Mouse (Mus musculus): ENCODE data around the gene Faf1. TPM values are rescaled to one million over a fixed set of nuclear protein-coding genes. Genes with fewer than 3 reads are reported as not detected.
"Not testable (repeated sequence)": the region's sequence is repeated elsewhere in the genome, so short reads cannot be mapped to it uniquely, and the experiment has no call there.

Faf1 gene
- polyA plus RNA-seq, 1 experiment from 2014 or later: 31.5 TPM

GRCm38 (mm10) chr4:109665982-109666460, 10.4 kb upstream of the Faf1 start:
- peaks cover 7% of the 10 kb centered on the region; the same call in 1 of the 2 replicates for H3K4me1 ChIP-seq (replicated peaks)
- H3K27me3 ChIP-seq (replicated peaks): peaks cover 19% of the 10 kb centered on the region
- WGBS: under 1% methylated on average over 45 of the region's 49 CpGs
- H3K4me3 ChIP-seq: peak overlapping the region; percentile 72
- ATAC-seq (ENCODE audit: insufficient number of reproducible peaks, low FRiP score): peak; percentile 66
- H3K36me3 ChIP-seq: no peaks in the 10 kb centered on the region
- H3K9me3 ChIP-seq (replicated peaks): no peaks in the 10 kb centered on the region
- peak overlapping the region; percentile 89 for H3K9ac ChIP-seq
- peak overlapping the region; percentile 95 for H3K27ac ChIP-seq (ENCODE audit: poor library complexity, severe bottlenecking)
- H3K4me2 ChIP-seq: peak overlapping the region; percentile 96

- WGBS: under 1% methylated on average over 64 of the region's 64 CpGs
- Histone ChIP-seq H3K27ac (ENCODE audit: poor library complexity, severe bottlenecking) (peak within 1 kb of the TSS; percentile 95), H3K9me3 (replicated peaks) (no peaks in the 10 kb centered on the region), H3K27me3 (replicated peaks) (peaks cover 14% of the 10 kb centered on the region), H3K4me1 (replicated peaks) (peaks cover 7% of the 10 kb centered on the region; the same call in 1 of the 2 replicates), H3K4me3 (peak within 1 kb of the TSS; percentile 72), H3K36me3 (no peaks in the 10 kb centered on the region), H3K4me2 (peak within 1 kb of the TSS; percentile 96), H3K9ac (peak within 1 kb of the TSS; percentile 94)
- peak; percentile 97 for ATAC-seq (ENCODE audit: insufficient number of reproducible peaks, low FRiP score)
These were observed 9.7 kb upstream of the Faf1 start, which contains the start of gene Cdkn2c for GRCm38 (mm10) chr4:109666461-109667269. Cdkn2c (minus strand) TSS chr4:109667189.

- H3K4me2 ChIP-seq: peak overlapping the region; percentile 96; the same call in 1 of the 2 replicates
- no peaks in the 10 kb centered on the region for H3K9me3 ChIP-seq (replicated peaks)
- no peaks in the 10 kb centered on the region for H3K36me3 ChIP-seq
- H3K27me3 ChIP-seq (replicated peaks): peaks cover 9% of the 10 kb centered on the region
- H3K4me1 ChIP-seq (replicated peaks): peaks cover 7% of the 10 kb centered on the region; the same call in 1 of the 2 replicates
- no peak for ATAC-seq (ENCODE audit: insufficient number of reproducible peaks, low FRiP score)
- H3K27ac ChIP-seq (ENCODE audit: poor library complexity, severe bottlenecking): no peak overlapping the region
- peak overlapping the region; percentile 94; the same call in 1 of the 2 replicates for H3K9ac ChIP-seq
- WGBS: 69% methylated on average over 2 of the region's 2 CpGs
- peak overlapping the region; percentile 72 for H3K4me3 ChIP-seq
These were observed 8.9 kb upstream of the Faf1 start for GRCm38 (mm10) chr4:109667518-109667917.

- Histone ChIP-seq H3K27me3 (replicated peaks) (no peaks in the 10 kb centered on the region), H3K36me3 (no peaks in the 10 kb centered on the region), H3K9ac (no peak overlapping the region), H3K4me3 (no peak overlapping the region), H3K9me3 (replicated peaks) (no peaks in the 10 kb centered on the region), H3K4me1 (replicated peaks) (0 out of 2 replicates have a peak, but pooled peaks cover 3% of the 10 kb centered on the region), H3K27ac (ENCODE audit: poor library complexity, severe bottlenecking) (no peak overlapping the region), H3K4me2 (no peak overlapping the region)
- no peak for ATAC-seq (ENCODE audit: insufficient number of reproducible peaks, low FRiP score)
- WGBS: 73% methylated on average over 2 of the region's 2 CpGs
These were observed 6.2 kb upstream of the Faf1 start for GRCm38 (mm10) chr4:109670213-109670612.

- ATAC-seq (ENCODE audit: insufficient number of reproducible peaks, low FRiP score): no peak
- 76% methylated on average over 1 of the region's 1 CpGs for WGBS
- no peak overlapping the region for H3K4me3 ChIP-seq
- no peaks in the 10 kb centered on the region for H3K9me3 ChIP-seq (replicated peaks)
- no peak overlapping the region for H3K9ac ChIP-seq
- H3K4me1 ChIP-seq (replicated peaks): 0 out of 2 replicates have a peak, but pooled peaks cover 3% of the 10 kb centered on the region
- H3K27me3 ChIP-seq (replicated peaks): no peaks in the 10 kb centered on the region
- H3K36me3 ChIP-seq: no peaks in the 10 kb centered on the region
- no peak overlapping the region for H3K27ac ChIP-seq (ENCODE audit: poor library complexity, severe bottlenecking)
- H3K4me2 ChIP-seq: no peak overlapping the region
These were observed 4.4 kb upstream of the Faf1 start for GRCm38 (mm10) chr4:109671941-109672340.

GRCm38 (mm10) chr4:109674097-109674496, 2.3 kb upstream of the Faf1 start:
- H3K9me3 ChIP-seq (replicated peaks): no peaks in the 10 kb centered on the region
- WGBS: 84% methylated on average over 2 of the region's 2 CpGs
- peaks cover 4% of the 10 kb centered on the region; the same call in 1 of the 2 replicates for H3K4me1 ChIP-seq (replicated peaks)
- H3K27ac ChIP-seq (ENCODE audit: poor library complexity, severe bottlenecking): no peak overlapping the region
- no peak overlapping the region for H3K4me3 ChIP-seq
- H3K9ac ChIP-seq: no peak overlapping the region
- no peaks in the 10 kb centered on the region for H3K27me3 ChIP-seq (replicated peaks)
- ATAC-seq (ENCODE audit: insufficient number of reproducible peaks, low FRiP score): no peak
- H3K4me2 ChIP-seq: no peak overlapping the region
- H3K36me3 ChIP-seq: no peaks in the 10 kb centered on the region

- H3K27ac ChIP-seq (ENCODE audit: poor library complexity, severe bottlenecking): peak overlapping the region; percentile 96
- no peaks in the 10 kb centered on the region for H3K9me3 ChIP-seq (replicated peaks)
- H3K27me3 ChIP-seq (replicated peaks): no peaks in the 10 kb centered on the region
- WGBS: 0% methylated on average over 3 of the region's 3 CpGs
- ATAC-seq (ENCODE audit: insufficient number of reproducible peaks, low FRiP score): no peak
- H3K4me2 ChIP-seq: peak overlapping the region; percentile 81
- peak overlapping the region; percentile 86 for H3K9ac ChIP-seq
- H3K4me1 ChIP-seq (replicated peaks): peaks cover 4% of the 10 kb centered on the region; the same call in 1 of the 2 replicates
- no peaks in the 10 kb centered on the region for H3K36me3 ChIP-seq
- H3K4me3 ChIP-seq: peak overlapping the region; percentile 85
These were observed 833 bp downstream of the Faf1 start for GRCm38 (mm10) chr4:109677221-109677620.

GRCm38 (mm10) chr4:109683561-109683960, 7.2 kb downstream of the Faf1 start:
- no peak for ATAC-seq (ENCODE audit: insufficient number of reproducible peaks, low FRiP score)
- no peaks in the 10 kb centered on the region for H3K4me1 ChIP-seq (replicated peaks)
- H3K27ac ChIP-seq (ENCODE audit: poor library complexity, severe bottlenecking): no peak overlapping the region
- WGBS: 67% methylated on average over 2 of the region's 2 CpGs
- no peaks in the 10 kb centered on the region for H3K9me3 ChIP-seq (replicated peaks)
- H3K4me2 ChIP-seq: no peak overlapping the region
- H3K9ac ChIP-seq: no peak overlapping the region
- peaks cover 7% of the 10 kb centered on the region for H3K36me3 ChIP-seq
- H3K4me3 ChIP-seq: no peak overlapping the region
- H3K27me3 ChIP-seq (replicated peaks): no peaks in the 10 kb centered on the region

GRCm38 (mm10) chr4:109692674-109693073, 16.3 kb downstream of the Faf1 start:
- ATAC-seq (ENCODE audit: insufficient number of reproducible peaks, low FRiP score): no peak
- Histone ChIP-seq H3K4me3 (no peak overlapping the region), H3K27me3 (replicated peaks) (no peaks in the 10 kb centered on the region), H3K4me1 (replicated peaks) (no peaks in the 10 kb centered on the region), H3K4me2 (no peak overlapping the region), H3K36me3 (peaks cover 11% of the 10 kb centered on the region), H3K27ac (ENCODE audit: poor library complexity, severe bottlenecking) (no peak overlapping the region), H3K9me3 (replicated peaks) (peaks cover 10% of the 10 kb centered on the region), H3K9ac (no peak overlapping the region)

- not testable (repeated sequence) for H3K36me3 ChIP-seq; H3K4me3 ChIP-seq; H3K4me1 ChIP-seq (replicated peaks); ATAC-seq (ENCODE audit: insufficient number of reproducible peaks, low FRiP score); H3K27me3 ChIP-seq (replicated peaks); H3K27ac ChIP-seq (ENCODE audit: poor library complexity, severe bottlenecking); H3K9ac ChIP-seq; H3K4me2 ChIP-seq; H3K9me3 ChIP-seq (replicated peaks)
- 87% methylated on average over 3 of the region's 3 CpGs for WGBS
These were observed 24.3 kb downstream of the Faf1 start for GRCm38 (mm10) chr4:109700727-109701126.

- Histone ChIP-seq H3K27ac (ENCODE audit: poor library complexity, severe bottlenecking) (no peak overlapping the region), H3K4me3 (no peak overlapping the region), H3K9me3 (replicated peaks) (no peaks in the 10 kb centered on the region), H3K27me3 (replicated peaks) (no peaks in the 10 kb centered on the region), H3K9ac (no peak overlapping the region), H3K4me1 (replicated peaks) (0 out of 2 replicates have a peak, but pooled peaks cover 3% of the 10 kb centered on the region), H3K36me3 (no peaks in the 10 kb centered on the region), H3K4me2 (no peak overlapping the region)
- ATAC-seq (ENCODE audit: insufficient number of reproducible peaks, low FRiP score): no peak
These were observed 27.2 kb downstream of the Faf1 start for GRCm38 (mm10) chr4:109703568-109703967.
